Mouse (Mus musculus): Measurements from ENCODE around the gene Eif4g3.
"Not testable (repeated sequence)": the region's sequence is repeated elsewhere in the genome, so short reads cannot be mapped to it uniquely, and the experiment has no call there.

The Eif4g3 gene

DNA sequence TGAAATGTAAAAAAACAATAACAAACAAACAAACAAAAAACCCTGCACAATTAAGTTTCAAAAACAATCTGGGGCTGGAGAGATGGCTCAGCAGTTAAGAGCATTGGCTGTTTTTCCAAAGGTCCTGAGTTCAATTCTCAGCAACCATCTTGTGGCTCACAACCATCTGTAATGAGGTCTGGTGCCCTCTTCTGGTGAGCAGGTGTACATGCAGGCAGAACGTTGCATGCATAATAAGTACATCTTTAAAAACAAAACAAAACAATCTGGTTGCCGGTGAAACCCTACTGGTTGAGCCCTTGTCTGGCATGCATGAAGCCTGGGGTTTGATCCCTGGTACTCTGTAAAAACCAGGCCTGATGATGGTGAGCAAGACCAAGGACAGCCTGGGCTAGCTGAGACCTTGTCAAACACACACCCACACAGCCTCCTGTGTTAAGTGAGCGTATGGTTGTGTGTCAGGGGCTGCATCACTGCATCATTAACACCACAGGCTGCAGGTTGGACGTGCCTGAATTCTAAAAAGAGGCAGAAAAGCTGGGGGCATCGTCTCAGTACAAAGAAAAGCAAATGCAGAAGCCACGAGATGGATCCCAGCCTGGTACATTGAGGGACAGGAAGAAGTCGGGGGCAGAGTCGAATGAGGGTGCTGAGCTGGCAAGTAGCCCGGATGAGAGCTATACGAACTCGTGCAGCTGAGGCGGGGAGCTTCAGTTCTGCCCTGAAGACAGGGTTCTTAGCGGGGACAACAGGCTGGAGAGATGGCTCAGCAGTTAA is 32.7 kb upstream of the Eif4g3 start:
- Histone ChIP-seq H3K36me3 (ENCODE audit: insufficient read depth, low read length) (peaks cover 70% of the 10 kb centered on the region), H3K27me3 (ENCODE audit: insufficient read depth, low read length) (no peaks in the 10 kb centered on the region), H3K9me3 (ENCODE audit: low read length) (no peaks in the 10 kb centered on the region), H3K4me3 (replicated peaks; ENCODE audit: low read length) (no peak overlapping the region), H3K4me1 (replicated peaks; ENCODE audit: low read depth, low read length) (peaks cover 48% of the 10 kb centered on the region)
- TF ChIP-seq CTCF (conservative IDR thresholded peaks at IDR 0.05; ENCODE audit: low read length) (peak; percentile 73), POU5F1 (IDR thresholded peaks at IDR 0.05; ENCODE audit: borderline replicate concordance, low read length) (no peak)

DNA sequence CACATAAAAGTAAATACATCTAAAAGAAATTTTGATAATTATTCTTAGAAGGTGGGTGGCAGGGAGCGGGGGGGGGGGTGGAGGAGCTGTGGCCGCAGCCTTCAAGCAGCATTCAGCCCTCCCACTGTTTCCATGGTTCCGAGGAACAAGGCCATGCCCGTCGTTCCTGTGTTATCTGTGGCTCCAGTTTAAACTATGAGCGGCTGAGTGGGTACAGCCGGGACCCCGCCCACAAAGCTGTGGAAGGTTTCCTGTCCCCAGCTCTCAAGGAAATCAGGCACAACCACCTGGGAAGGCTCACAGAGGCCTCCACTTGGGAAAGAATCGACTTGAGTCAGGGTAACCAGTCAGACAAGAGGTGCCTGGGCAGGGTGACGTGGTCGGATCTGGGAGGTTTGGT is 32.1 kb upstream of the Eif4g3 start:
- Histone ChIP-seq H3K4me3 (replicated peaks; ENCODE audit: low read length) (no peak overlapping the region), H3K4me1 (replicated peaks; ENCODE audit: low read depth, low read length) (peaks cover 44% of the 10 kb centered on the region), H3K36me3 (ENCODE audit: insufficient read depth, low read length) (peaks cover 70% of the 10 kb centered on the region), H3K27me3 (ENCODE audit: insufficient read depth, low read length) (no peaks in the 10 kb centered on the region), H3K9me3 (ENCODE audit: low read length) (no peaks in the 10 kb centered on the region)
- TF ChIP-seq NANOG (IDR thresholded peaks at IDR 0.05; ENCODE audit: borderline replicate concordance, low read length) (no peak), POU5F1 (IDR thresholded peaks at IDR 0.05; ENCODE audit: borderline replicate concordance, low read length) (no peak), CTCF (conservative IDR thresholded peaks at IDR 0.05; ENCODE audit: low read length) (no peak)

DNA sequence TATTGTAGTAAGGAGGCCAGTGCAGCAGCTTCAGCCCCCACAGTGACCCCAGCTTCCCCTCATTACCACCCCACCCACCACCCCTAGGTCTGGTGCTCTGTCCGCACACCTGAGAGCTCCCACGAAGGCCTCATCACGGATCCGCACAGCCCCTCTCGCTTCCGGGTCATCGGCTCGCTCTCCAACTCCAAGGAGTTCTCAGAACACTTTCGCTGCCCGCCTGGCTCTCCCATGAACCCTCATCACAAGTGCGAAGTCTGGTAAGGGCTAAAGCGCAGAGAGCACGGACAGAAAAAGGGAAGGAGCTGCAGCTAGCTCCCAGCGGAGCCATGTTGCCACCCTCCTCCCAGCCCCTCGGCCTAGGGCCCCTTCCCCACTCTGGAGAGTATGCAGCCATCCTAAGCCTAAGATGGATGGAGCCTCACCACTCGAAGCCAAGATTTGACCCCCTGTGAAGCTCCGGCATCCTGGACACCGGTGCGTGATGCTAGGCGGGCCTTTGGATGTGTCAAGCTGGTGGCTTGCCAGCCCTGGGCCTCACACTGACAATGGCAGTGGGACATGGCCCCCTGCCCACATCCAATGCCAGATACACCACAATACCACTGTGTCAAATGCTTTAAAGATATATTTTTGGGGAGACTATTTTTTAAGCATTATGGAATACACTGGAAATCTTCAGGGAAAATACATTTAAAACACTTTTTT is 30.0 kb upstream of the Eif4g3 start:
- peaks cover 50% of the 10 kb centered on the region for H3K36me3 ChIP-seq (ENCODE audit: insufficient read depth, low read length)
- peaks cover 31% of the 10 kb centered on the region for H3K4me1 ChIP-seq (replicated peaks; ENCODE audit: low read depth, low read length)
- no peaks in the 10 kb centered on the region for H3K9me3 ChIP-seq (ENCODE audit: low read length)
- peak overlapping the region; percentile 46 for H3K4me3 ChIP-seq (replicated peaks; ENCODE audit: low read length)
- H3K27me3 ChIP-seq (ENCODE audit: insufficient read depth, low read length), result no peaks in the 10 kb centered on the region
- TF ChIP-seq CTCF (conservative IDR thresholded peaks at IDR 0.05; ENCODE audit: low read length), result no peak
- TF ChIP-seq POU5F1 (IDR thresholded peaks at IDR 0.05; ENCODE audit: borderline replicate concordance, low read length), result no peak
- no peak for TF ChIP-seq NANOG (IDR thresholded peaks at IDR 0.05; ENCODE audit: borderline replicate concordance, low read length)

DNA sequence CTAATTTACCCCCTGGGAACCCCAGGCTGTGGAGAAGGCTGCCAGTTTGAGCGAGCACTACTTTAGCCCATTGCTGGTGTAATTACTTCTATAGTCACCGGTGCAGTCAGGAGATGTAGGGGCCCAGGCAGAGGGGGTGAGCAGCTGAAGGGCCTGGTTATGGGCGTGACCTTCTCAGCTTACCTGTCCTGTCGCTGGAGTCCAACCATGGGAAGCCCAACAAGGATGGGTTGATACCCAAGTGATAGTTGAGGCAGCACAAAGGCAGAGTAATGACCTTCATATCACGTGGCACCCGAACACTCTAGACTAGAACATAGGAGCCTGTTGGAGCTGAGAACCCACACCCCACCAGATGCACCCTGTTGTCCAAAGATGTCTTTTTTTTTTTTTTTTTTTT is 29.4 kb upstream of the Eif4g3 start:
- TF ChIP-seq CTCF (conservative IDR thresholded peaks at IDR 0.05; ENCODE audit: low read length), result no peak
- no peak for TF ChIP-seq POU5F1 (IDR thresholded peaks at IDR 0.05; ENCODE audit: borderline replicate concordance, low read length)
- TF ChIP-seq NANOG (IDR thresholded peaks at IDR 0.05; ENCODE audit: borderline replicate concordance, low read length), result no peak
- H3K4me3 ChIP-seq (replicated peaks; ENCODE audit: low read length), result no peak overlapping the region

DNA sequence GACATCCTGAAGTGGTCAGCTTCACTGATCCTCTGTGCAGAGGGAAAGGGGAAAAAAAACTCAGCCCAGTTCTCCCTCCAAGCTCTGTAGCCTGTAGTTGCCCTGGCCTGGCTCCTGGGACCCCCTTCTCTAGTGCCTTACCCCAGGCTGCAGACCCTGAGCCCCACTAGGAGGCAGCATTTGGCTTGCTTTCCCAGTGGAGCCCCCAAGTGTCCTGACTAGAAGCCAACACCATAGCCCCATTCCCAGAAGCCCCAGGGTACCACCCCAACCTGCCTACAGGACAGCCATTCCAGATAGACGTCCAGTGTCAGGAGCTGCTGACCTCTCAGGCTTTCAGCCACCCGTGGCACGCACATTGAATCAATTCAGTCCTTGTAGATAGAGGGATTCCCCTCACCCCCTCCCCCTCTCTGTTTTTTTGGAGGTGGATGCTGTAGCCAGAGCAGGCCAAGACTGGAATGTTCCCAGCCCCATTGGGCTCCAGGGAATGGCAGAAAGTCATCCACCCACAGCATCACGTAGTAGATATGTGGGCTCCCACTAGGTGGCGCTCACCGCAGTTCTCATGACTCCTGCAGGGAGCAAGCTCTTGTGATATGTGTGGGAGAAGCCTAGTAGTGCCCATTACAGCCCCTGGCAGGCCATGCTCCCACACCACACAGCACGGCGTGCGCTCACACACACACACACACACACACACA is 28.8 kb upstream of the Eif4g3 start:
- Histone ChIP-seq H3K9me3 (ENCODE audit: low read length) (no peaks in the 10 kb centered on the region), H3K27me3 (ENCODE audit: insufficient read depth, low read length) (no peaks in the 10 kb centered on the region), H3K36me3 (ENCODE audit: insufficient read depth, low read length) (peaks cover 41% of the 10 kb centered on the region), H3K4me1 (replicated peaks; ENCODE audit: low read depth, low read length) (peaks cover 31% of the 10 kb centered on the region), H3K4me3 (replicated peaks; ENCODE audit: low read length) (no peak overlapping the region)
- TF ChIP-seq POU5F1 (IDR thresholded peaks at IDR 0.05; ENCODE audit: borderline replicate concordance, low read length), result no peak
- no peak for TF ChIP-seq NANOG (IDR thresholded peaks at IDR 0.05; ENCODE audit: borderline replicate concordance, low read length)
- TF ChIP-seq CTCF (conservative IDR thresholded peaks at IDR 0.05; ENCODE audit: low read length), result peak; percentile 48

More for the DNA sequence above, 29.4 kb upstream of the Eif4g3 start:
- Histone ChIP-seq H3K9me3 (ENCODE audit: low read length) (no peaks in the 10 kb centered on the region), H3K36me3 (ENCODE audit: insufficient read depth, low read length) (peaks cover 45% of the 10 kb centered on the region), H3K4me1 (replicated peaks; ENCODE audit: low read depth, low read length) (peaks cover 31% of the 10 kb centered on the region), H3K27me3 (ENCODE audit: insufficient read depth, low read length) (no peaks in the 10 kb centered on the region)

DNA sequence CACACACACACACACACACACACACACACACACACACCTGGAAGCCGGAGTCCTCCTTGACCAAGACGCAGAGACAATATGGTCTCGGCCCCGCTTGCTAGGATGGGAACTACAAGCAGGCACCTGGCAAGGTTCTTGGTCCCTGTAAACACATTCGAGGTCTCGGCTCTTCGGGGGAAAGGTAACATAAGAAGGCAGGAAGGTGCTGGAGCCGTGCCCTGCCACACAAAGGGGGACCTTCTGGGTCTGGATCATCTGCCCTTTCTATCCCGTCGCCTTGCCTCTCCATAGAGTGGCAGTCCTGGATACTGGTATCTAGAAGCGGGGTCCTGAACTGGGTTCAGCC is 28.3 kb upstream of the Eif4g3 start:
- H3K4me1 ChIP-seq (replicated peaks; ENCODE audit: low read depth, low read length), result peaks cover 31% of the 10 kb centered on the region
- peaks cover 36% of the 10 kb centered on the region for H3K36me3 ChIP-seq (ENCODE audit: insufficient read depth, low read length)
- no peaks in the 10 kb centered on the region for H3K9me3 ChIP-seq (ENCODE audit: low read length)
- H3K4me3 ChIP-seq (replicated peaks; ENCODE audit: low read length), result no peak overlapping the region; the same call in 1 of the 2 replicates
- TF ChIP-seq CTCF (conservative IDR thresholded peaks at IDR 0.05; ENCODE audit: low read length) (no peak), NANOG (IDR thresholded peaks at IDR 0.05; ENCODE audit: borderline replicate concordance, low read length) (no peak), POU5F1 (IDR thresholded peaks at IDR 0.05; ENCODE audit: borderline replicate concordance, low read length) (no peak)
- no peaks in the 10 kb centered on the region for H3K27me3 ChIP-seq (ENCODE audit: insufficient read depth, low read length)

DNA sequence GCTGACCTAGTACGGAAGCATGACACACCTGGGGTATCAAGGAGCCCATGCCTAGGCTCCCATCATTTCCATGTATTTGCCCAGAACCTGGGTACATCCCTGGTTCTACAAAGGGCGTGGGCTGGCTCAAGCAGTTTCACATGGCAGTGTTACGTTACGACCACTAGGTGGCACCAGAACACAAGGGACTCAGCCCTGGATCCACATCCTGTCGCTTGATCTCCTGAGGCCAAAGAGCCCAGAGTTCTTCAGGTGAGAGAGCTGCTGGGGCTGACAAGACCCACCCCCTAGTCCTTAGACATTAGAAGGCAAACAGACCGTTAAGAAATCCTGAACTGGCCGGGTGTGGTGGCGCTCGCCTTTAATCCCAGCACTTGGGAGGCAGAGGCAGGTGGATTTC is 24.6 kb upstream of the Eif4g3 start:
- Histone ChIP-seq H3K27me3 (ENCODE audit: insufficient read depth, low read length) (no peaks in the 10 kb centered on the region), H3K4me1 (replicated peaks; ENCODE audit: low read depth, low read length) (peaks cover 16% of the 10 kb centered on the region), H3K36me3 (ENCODE audit: insufficient read depth, low read length) (peaks cover 8% of the 10 kb centered on the region), H3K4me3 (replicated peaks; ENCODE audit: low read length) (no peak overlapping the region), H3K9me3 (ENCODE audit: low read length) (no peaks in the 10 kb centered on the region)
- peak; percentile 76 for TF ChIP-seq CTCF (conservative IDR thresholded peaks at IDR 0.05; ENCODE audit: low read length)
- TF ChIP-seq NANOG (IDR thresholded peaks at IDR 0.05; ENCODE audit: borderline replicate concordance, low read length), result no peak

DNA sequence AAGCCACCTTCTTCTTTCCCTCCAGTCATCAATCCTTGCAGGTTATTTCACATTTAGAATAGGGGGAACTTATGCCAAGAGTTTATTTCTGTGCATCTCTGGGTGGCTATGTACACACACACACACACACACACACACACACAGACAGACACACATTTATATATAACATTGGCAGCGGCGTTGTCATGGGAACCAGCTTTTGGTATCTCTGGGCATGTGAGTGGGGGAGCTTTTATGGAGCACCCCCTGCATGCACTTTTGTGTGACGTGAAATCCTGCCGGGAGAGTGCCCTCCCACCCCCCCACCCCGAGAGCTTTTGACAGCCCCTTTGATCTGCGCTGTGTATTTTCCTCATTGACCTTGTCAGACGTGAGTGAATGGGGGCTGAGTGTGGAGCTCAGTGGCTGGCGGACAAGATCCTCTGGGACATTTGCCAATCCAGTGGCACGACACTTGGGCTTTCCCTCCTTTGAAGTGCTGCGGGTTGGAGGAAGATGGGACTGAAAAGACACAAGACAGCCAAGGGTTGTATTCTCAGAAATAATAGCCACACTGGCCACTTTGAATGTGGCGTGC is 22.1 kb upstream of the Eif4g3 start:
- H3K27me3 ChIP-seq (ENCODE audit: insufficient read depth, low read length); H3K36me3 ChIP-seq (ENCODE audit: insufficient read depth, low read length); H3K4me1 ChIP-seq (replicated peaks; ENCODE audit: low read depth, low read length); H3K4me3 ChIP-seq (replicated peaks; ENCODE audit: low read length); H3K9me3 ChIP-seq (ENCODE audit: low read length): not testable (repeated sequence)

DNA sequence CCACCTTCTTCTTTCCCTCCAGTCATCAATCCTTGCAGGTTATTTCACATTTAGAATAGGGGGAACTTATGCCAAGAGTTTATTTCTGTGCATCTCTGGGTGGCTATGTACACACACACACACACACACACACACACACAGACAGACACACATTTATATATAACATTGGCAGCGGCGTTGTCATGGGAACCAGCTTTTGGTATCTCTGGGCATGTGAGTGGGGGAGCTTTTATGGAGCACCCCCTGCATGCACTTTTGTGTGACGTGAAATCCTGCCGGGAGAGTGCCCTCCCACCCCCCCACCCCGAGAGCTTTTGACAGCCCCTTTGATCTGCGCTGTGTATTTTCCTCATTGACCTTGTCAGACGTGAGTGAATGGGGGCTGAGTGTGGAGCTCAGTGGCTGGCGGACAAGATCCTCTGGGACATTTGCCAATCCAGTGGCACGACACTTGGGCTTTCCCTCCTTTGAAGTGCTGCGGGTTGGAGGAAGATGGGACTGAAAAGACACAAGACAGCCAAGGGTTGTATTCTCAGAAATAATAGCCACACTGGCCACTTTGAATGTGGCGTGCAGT is 17.9 kb upstream of the Eif4g3 start:
- not testable (repeated sequence) for H3K36me3 ChIP-seq (ENCODE audit: insufficient read depth, low read length); H3K9me3 ChIP-seq (ENCODE audit: low read length); H3K4me3 ChIP-seq (replicated peaks; ENCODE audit: low read length); H3K4me1 ChIP-seq (replicated peaks; ENCODE audit: low read depth, low read length); H3K27me3 ChIP-seq (ENCODE audit: insufficient read depth, low read length)

DNA sequence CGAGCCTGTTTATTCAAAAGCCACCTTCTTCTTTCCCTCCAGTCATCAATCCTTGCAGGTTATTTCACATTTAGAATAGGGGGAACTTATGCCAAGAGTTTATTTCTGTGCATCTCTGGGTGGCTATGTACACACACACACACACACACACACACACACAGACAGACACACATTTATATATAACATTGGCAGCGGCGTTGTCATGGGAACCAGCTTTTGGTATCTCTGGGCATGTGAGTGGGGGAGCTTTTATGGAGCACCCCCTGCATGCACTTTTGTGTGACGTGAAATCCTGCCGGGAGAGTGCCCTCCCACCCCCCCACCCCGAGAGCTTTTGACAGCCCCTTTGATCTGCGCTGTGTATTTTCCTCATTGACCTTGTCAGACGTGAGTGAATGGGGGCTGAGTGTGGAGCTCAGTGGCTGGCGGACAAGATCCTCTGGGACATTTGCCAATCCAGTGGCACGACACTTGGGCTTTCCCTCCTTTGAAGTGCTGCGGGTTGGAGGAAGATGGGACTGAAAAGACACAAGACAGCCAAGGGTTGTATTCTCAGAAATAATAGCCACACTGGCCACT is 13.7 kb upstream of the Eif4g3 start:
- not testable (repeated sequence) for H3K36me3 ChIP-seq (ENCODE audit: insufficient read depth, low read length); H3K27me3 ChIP-seq (ENCODE audit: insufficient read depth, low read length)

More for the DNA sequence above, 13.7 kb upstream of the Eif4g3 start:
- H3K4me1 ChIP-seq (replicated peaks; ENCODE audit: low read depth, low read length); H3K9me3 ChIP-seq (ENCODE audit: low read length); H3K4me3 ChIP-seq (replicated peaks; ENCODE audit: low read length): not testable (repeated sequence)
